Mouse (Mus musculus) activated CD4-positive, CD25-positive, alpha-beta regulatory T cell, adult 4 months (primary cell): ENCODE measurements at regions not wholly inside any gene's neighbourhood (a gene's known extent, or its start where the extent isn't known, plus 50 kb on each side); places are given as distances from the start of the nearest gene placed in this dataset.
"Not testable (repeated sequence)": the region's sequence is repeated elsewhere in the genome, so short reads cannot be mapped to it uniquely, and the experiment has no call there.

Source experiments
- ATAC-seq: one replicate; pipeline ENCODE4 v1.8.0; 2017

DNA sequence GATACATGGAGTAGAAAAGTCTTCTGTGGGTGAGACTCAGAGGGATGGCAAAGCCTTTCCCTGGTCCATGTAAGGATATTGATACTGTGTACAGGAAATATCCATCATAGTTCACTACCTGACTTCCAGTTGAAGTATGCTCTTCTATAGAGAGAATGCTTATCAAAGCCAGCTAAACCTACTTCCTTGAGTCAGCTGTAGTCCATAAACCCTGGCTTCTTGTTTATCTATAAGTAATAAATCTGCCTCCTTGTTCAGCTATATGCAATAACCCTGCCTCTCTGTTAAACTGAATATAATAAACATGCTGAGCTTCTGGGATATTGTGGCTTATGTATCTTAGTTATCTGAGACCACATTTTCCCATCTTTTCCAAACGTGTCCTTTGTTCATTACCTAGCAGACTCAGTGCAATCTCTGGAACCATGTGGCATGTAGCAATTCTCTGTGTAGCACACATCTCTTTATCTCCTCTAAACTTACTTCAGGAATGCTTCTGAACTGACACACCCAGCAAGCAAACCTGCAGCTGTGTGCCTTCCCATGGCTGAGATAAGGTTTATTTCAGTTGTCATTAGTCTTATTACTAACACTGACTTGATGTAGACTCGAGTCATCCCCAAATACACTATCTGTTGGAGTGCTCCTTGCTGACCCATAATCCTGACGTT, 694.9 kb upstream of the Map3k7 start:
- no peak for ATAC-seq

DNA sequence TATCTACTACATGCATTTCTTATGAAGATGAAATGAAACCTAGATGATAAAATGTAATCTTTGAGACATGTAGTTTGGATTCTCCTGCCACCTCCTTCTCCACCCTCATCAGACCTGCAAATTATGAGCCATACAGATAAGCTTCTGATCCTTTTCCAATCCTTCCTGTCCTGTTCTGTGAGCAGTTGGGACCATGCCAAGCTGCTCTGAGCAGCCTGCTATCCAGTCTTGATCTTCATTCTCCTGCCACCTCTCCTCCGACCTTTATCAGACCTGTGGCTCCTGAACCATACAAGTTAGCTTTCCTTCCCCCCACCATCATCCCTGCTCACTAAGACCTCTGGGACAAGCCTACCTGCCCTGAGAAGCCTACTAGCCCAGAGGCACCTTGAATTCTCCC, 689.8 kb upstream of the Map3k7 start:
- ATAC-seq, result no peak

DNA sequence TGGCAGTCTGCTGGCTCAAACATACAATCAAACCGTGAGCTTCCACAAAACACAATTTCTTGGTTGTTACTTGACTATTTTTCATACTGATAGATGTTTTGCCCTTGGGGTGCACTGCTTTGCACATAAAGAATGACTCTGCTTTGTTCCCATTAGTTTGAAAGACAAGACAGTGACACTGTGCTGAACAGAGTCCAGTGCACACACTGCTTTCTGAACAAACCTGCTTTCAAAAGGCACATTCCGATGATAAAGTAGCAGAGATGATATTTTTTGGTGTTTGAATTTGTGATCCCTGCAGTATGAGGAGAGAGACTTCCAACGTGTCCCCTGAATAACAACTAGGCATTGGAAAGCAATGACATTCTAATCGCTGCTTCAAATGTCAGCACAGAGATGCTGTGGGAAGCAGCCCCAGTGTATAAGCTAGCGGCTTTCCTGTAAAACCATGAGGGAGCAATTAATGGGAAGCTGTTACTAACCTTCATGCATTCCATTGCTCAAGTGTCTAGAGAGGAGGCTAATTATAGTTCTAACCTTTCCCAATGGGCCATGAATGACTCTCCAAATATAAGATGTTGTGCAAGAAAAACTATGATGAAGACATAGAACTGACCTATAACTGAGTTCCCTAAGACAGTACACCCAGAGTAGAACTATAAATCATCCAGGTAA, 673.5 kb upstream of the Map3k7 start:
- no peak for ATAC-seq

DNA sequence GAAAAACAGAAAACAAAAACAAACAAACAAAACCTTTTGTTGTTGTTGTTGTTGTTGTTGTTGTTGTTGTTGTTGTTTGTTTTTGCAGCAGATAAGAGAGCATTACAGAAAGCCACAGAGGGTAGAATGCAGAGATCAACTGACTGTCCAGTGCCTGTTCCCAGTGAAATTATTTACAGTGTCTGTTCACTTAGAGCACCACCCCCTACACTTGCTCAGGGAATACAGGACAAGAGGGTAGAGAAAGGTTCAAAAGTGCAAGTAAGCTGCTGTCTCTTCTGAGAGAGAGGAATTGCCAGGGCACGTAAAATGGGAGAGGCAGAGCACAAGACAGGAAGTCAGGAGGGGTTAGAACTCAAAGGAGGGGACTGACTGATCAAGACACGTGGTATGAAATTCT, 670.1 kb upstream of the Map3k7 start:
- no peak for ATAC-seq

DNA sequence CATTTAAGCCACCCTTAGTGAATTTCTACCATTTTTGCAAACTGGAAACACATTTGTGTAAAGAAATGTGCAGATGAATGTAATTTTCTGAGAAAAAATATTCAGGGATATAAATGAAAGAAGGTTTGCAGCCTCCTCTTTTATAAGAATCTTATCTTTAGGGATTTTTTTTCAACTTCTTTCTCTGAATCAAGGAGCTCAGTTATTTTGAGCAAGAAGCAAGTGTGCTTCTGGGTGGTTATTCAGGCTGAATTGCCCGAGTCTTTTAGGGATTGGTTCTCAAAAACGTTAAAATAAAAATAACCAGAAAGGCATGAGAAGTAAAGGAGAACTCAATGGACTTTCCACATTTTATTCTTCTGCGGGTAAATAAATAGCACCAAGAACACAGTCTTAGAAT, 666.0 kb upstream of the Map3k7 start:
- ATAC-seq, result no peak

DNA sequence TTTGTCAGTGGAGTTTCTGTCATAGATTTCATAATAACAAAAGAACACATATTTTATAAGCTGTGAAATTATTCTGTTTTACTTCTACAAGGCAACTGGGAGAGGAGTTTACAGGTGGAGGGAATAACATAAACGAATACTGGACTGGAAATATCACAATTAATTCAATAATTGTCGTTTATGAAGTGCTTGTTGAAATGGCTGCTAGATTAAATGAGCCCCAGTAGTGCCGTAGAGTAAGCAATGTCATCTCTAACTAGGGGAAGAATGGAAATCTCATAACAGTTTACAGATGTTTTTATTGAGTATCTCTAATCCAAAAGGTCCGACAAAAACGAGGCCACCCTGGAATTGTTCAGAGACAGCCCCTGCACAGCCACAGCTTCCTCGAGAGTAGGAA, 644.6 kb upstream of the Map3k7 start:
- no peak for ATAC-seq

DNA sequence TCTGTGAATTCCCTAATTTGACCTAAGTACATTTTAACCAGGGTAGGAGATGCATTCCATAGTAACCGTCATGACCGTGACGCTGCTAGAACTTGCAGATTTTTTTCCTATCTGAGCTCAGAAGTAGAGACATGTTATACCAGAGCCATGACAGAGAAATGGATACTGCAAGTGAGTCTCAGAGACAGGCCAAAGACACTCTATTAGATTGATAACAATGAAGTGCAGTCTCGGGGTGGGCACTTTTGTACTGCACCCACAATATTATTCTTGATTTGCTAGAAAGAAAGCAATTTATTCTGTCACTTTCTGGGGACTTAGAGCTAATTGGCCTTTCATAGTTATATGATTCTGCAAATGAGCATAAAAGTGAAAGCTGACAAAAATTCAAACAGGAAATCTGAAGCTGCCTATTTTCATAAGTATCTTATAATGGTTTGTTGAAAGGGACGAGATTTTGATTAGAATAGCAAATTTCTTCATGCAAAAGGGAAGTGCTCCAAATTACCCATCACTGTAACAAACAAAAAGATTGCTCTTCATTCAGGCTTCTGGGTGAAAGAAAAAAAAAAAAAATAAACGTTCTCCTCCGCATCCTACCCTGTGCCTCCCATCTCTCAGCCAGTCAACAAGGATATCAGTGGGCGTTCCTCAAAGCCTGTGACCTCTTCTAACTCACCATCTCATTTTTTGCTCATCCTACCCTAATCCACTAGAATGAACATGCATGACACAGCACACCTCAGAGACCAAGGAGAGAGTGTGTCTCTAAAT, 643.0 kb upstream of the Map3k7 start:
- no peak for ATAC-seq

DNA sequence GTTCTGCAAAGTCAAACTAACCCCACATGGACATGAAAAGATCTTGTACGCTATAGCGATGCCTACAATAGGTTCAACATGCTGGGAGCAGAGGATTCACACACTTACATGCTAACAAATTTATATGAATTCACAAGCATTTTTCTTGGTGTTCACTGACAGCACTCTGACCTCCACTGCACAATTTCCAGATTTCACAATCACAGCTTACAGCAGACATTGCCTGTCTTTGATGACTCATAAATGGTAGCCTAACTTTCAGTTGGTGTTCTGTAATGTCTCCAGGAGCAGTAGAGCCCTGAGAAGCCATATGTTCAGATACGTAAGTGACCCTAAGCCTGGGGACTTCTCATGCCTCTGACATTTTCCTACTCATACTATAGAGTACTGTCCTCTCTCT, 640.1 kb upstream of the Map3k7 start:
- no peak for ATAC-seq

DNA sequence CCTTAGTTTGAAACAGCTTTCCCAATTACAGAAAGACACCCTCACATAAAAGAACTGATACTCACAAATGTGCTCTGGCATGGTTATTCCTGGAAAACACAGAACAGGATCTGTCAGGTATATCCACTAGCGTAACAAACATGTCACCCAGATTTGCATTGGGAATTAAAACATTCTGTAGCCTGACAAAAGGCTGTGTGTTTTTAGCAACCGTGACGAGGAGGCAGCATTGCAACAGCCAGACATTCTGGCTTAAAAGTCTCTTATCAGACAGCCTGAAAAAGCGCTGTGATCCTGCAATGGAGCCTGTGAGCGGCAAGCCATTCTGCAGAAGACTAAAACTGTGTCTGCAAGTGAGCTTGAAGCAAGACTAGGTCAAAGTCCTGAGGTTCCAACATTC, 635.1 kb upstream of the Map3k7 start:
- ATAC-seq, result no peak

DNA sequence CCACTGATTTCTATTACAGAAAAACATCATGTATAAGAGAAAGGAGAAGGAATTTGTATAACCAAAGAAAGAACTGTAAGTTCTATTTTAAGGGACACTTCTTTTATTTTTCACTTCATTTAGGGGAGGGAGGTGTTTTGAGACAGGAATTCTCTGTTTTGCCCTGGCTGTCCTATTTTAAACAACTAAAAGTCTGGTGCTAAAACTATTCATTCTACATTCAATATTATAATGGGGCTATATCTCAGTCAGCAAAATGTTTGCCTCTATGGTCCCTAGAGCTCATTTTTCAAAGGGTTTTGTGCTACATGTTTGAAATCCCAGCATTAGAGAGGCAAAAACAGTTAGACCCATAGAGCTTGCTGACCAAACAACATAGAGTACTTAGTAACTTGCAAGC, 632.8 kb upstream of the Map3k7 start:
- no peak for ATAC-seq

DNA sequence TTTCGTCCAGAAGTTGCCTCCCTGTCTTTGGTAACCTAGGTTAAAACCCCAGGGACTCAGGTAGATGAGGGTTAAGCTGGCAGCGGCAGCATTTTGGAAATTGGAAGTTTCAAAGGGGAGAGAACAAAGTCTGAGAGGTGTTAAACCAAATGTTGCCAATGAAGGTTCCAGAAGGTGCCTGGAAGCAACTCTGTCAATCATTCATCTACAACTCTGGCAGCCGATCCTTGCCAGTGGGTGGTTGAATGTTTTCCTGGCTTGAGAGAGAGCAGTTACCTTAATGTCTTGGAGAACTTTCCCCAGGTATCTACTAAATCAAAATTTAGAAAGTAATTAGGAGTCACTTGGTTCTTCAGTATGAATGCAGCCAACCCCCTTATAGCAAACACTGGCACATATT, 628.2 kb upstream of the Map3k7 start:
- no peak for ATAC-seq

DNA sequence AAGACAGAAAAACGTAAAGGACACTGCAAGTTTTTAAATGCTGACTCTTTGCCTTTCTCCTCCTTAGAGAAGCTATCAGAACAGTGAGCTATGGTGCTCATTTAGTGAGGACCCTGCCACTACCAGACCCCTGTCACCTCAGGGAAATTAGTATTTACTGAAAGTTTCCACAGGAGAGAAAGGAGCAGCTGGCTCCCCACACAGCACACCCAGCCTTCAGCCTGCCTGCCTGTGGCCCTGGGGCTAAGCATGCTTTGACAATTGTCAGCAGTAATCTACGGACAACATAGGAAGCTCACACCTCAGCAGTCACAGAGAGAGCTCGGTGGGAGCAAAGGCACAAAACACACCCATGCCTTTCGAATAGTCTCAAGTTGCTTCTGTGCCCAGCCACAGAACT, 625.9 kb upstream of the Map3k7 start:
- ATAC-seq, result no peak

DNA sequence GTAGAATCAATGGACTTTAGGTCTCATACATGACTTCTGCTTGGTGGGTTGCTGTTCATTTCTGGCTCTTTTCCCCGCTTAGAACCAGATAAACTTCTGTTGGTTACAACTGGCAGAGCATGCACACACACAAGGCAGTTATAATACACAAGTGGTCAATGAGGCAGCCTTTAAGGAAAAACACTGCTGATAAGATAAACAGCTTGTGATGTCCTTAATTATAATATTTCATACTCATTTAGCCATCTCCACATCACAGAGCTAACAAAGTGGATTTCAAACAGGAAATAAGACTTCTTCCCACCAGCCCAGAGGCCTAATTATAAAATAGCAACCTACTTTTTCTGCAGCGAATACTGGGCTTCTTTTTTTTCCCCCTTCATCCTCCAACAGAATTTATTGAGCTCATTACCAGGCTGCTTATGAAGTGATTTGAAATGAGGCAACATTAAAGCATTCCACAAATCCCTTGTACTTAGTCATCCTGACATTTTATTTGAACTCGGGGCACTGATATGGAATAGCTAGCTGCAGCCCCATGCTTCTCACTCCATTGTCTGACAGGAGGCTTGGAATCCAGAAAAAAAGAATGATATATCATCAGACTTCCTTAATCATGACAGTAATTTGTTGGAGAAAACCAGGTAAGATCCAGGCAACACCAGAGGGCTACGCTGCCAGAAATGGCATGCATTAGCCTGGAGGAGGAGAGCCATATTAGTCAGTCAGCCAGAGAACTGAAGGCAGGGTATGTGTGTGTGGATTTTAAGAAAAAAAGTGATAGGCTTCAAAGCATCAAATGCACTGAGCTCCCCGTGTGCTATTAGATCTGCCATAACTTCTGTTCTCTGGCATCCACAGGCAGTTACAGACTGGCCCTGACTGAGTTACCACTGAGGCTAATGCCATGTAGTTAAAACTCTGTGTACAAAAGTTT, 620.3 kb upstream of the Map3k7 start:
- no peak for ATAC-seq

DNA sequence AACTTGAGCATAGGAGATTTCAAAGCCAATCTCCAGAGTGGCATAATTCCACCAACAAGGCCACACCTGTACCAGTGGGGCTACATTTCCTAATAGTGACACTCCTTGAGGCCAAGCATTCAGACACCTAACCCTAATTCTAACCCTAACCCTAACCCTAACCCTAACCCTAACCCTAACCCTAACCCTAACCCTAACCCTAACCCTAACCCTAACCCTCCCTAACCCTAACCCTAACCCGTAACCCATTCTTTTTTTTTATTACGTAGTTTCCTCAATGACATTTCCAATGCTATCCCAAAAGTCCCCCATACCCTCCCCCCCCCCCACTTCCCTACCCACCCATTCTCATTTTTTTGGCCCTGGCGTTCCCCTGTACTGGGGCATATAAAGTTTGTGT, 609.9 kb upstream of the Map3k7 start:
- ATAC-seq, result not testable (repeated sequence)

DNA sequence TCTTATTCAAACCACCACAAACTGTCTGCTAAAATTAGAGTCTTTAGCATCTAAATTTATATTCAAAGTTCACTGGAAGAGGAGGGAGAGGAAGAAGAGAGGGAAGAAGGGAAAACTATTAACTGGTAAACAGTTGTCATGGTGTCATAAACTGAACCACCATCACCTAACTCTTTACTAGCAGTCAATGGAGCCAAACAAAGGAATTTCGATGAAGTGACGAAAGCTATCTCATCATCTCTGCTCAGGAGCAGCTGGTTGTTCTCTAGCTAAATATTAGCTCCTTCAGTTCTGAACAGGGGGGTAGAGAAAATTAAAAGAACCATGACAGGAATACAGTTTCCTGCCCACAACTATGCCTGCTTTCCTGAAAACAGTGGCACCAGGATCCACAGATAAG, 608.9 kb upstream of the Map3k7 start:
- ATAC-seq, result no peak

DNA sequence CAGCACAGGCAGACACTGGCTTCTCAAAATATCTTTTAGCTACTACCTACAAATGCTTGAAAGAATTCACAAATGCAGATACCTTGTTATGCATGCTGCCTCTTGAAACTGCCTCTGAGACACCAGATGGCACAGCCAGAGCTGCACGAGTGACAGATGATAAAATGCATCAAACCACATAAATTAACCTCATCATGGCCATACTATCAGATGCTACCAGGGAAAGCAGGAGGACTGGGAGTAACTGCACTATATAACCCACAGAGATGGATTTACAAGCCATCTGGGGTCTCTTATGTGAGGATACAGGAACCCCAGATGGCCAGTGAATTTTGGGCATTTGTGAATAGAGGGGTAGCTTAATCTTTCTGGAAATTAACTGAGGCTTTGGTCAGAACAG, 597.7 kb upstream of the Map3k7 start:
- no peak for ATAC-seq

DNA sequence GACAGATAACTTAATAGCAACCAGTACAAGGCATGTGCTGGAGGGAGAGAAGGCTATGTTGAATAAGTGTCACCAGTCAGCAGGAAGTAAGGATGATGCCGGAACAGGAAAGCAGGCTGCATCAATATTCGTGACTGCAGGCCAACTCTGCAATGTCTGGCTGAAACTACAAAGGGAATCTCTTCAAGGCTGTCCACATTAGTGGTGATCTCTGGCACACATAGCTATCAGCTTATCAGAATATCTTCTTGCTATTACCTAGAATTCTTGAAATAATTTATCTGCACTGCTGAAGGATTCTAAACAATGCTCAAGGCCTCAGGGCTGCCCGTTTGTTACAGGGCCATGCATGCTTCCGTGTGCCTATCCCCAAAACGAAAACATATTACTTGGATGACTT, 596.9 kb upstream of the Map3k7 start:
- ATAC-seq, result no peak

DNA sequence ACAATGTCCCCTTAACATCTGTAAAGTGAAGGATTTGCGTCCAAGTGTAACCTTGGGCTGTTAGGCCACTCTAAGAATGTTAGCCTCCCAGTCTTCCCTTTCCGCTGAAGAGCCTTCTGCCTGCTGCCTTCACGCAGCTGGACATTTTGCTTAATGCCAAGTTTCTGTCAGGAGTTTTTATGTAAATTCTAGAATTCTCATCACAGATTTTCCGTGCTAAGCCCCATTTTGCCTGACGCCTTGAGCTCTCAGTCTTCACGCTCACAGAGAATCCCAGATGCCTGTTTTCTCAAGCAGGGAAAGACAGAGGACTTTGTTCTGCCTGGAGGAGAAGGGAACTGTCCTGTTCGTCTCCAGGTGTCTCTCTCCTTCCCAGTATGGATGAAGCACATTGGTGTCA, 593.8 kb upstream of the Map3k7 start:
- ATAC-seq, result no peak

DNA sequence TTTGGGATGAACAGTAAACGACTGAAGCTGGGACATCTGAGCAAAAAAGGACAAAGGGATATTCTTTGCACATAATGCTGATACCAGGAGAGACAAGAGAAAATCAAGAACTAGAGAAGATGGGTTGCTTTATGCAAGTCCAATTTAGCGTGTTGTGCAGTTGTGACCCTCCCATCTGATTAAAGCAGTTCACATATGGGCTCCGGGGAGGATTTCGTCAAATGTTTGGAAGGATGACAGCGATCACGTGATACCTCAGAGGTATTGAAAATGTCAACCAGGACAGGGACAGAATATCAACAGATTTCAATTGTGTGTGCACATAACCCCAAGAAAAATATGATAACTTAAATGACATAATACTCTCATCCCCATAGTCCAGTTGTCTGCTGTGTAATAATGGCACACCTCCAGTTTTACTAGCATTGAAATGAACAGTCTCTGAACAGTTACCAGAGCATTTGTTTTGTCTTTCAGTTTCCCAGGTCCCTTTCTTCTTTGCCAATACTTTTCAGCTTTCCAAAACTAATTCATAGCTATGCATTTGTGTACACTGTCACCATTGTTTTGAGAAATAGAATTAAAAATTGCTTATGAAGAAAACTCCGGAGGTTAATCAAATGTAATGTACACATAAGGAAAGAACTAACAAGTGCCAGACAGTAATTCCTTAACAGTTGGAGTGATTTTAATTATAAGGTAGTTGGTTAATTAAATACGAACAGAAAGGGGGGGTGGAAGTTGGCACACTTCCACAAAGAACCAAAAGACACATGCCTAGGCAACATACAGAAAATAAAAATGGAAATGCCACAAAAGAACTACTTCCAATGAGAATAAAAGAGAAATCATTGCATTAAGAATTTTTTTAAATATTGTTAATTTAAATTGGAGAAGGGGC, 582.6 kb upstream of the Map3k7 start:
- no peak for ATAC-seq

DNA sequence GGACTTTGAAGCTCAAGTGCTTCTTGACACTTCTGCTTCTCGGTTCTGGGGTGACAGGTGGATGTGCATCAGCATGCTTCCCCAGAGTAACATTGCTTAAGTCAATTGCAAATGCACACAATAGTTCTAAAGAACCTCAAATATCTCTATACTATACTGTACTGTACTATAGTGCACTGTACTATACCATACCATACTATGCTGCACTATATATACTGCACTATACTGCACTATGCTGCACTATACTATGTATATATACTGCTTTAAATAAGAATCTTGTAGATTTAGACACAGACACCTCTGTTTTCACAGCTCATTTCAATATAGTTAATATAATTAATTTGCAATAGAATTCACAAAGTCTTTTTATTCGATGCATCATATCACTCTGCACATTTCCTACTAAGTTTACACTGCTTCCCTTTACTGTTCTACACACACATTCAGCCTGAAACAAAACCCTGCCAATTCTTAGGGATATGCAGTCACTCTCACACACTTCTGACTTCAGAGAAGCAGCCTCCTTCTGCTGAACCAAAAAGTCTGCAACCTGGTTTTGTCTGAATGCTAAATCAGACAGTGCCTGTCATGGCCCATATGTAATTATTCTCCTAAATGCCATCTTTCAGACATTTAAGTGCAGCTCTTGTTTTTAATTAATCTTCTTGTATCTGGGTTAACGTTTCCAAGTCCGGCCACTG, 570.8 kb upstream of the Map3k7 start:
- ATAC-seq, result no peak

DNA sequence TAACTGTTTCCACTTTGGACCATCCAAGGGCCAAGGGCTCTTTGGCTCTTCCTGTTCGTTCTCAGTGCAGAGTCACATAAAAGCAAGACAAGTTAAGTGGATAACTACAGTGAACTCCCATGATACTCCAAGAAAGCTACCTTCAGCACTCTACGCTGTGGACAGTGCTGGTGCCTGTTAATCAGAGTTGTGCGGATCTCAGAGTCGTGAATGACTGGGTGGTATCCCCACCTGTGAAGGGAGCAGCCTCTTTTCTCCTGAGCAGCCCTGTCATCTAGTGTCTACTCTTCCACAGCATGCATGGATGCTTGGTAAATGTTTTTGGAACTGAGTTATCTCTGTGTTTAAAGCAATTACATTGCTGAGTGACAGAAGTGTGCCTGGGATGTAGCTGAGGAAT, 568.4 kb upstream of the Map3k7 start:
- no peak for ATAC-seq
